Mouse (Mus musculus): ENCODE data around the gene Efna2. TPM values are rescaled to one million over a fixed set of nuclear protein-coding genes. Genes with fewer than 3 reads are reported as not detected.
"Not testable (repeated sequence)": the region's sequence is repeated elsewhere in the genome, so short reads cannot be mapped to it uniquely, and the experiment has no call there.

Gene Efna2
- polyA plus RNA-seq, 1 experiment from 2014 or later, result 17.3 TPM

- Histone ChIP-seq H3K4me1 (peaks cover 71% of the 10 kb centered on the region), H3K4me2 (peak overlapping the region; percentile 92; the same call in 1 of the 2 replicates), H3K9ac (peak overlapping the region; percentile 8; the same call in 1 of the 2 replicates), H3K27ac (peak overlapping the region; percentile 18), H3K36me3 (peaks cover 15% of the 10 kb centered on the region)
- H3K9me3 ChIP-seq; H3K27me3 ChIP-seq; H3K4me3 ChIP-seq; ATAC-seq (ENCODE audit: borderline replicate concordance, extremely low read depth, low FRiP score, low TSS enrichment): not testable (repeated sequence)
- 85% methylated on average over 4 of the region's 4 CpGs for WGBS
Measured at GRCm38 (mm10) chr10:80166136-80166535, 13.1 kb upstream of the Efna2 start.

GRCm38 (mm10) chr10:80167460-80168037 lies 11.7 kb upstream of the Efna2 start:
- peaks cover 26% of the 10 kb centered on the region for H3K36me3 ChIP-seq
- H3K9ac ChIP-seq, result peak overlapping the region; percentile 99
- H3K4me3 ChIP-seq, result peak overlapping the region; percentile 84
- H3K4me1 ChIP-seq, result peaks cover 68% of the 10 kb centered on the region
- H3K27me3 ChIP-seq, result no peaks in the 10 kb centered on the region
- peak overlapping the region; percentile 100 for H3K27ac ChIP-seq
- H3K9me3 ChIP-seq, result no peaks in the 10 kb centered on the region
- ATAC-seq (ENCODE audit: borderline replicate concordance, extremely low read depth, low FRiP score, low TSS enrichment), result peak; percentile 92
- H3K4me2 ChIP-seq, result peak overlapping the region; percentile 62
- under 1% methylated on average over 42 of the region's 55 CpGs for WGBS

- H3K9me3 ChIP-seq, result no peaks in the 10 kb centered on the region
- H3K4me1 ChIP-seq, result peaks cover 64% of the 10 kb centered on the region
- H3K27me3 ChIP-seq, result no peaks in the 10 kb centered on the region
- peak overlapping the region; percentile 62 for H3K4me2 ChIP-seq
- peak overlapping the region; percentile 84 for H3K4me3 ChIP-seq
- ATAC-seq (ENCODE audit: borderline replicate concordance, extremely low read depth, low FRiP score, low TSS enrichment), result peak; percentile 44
- peaks cover 26% of the 10 kb centered on the region for H3K36me3 ChIP-seq
- H3K27ac ChIP-seq, result peak overlapping the region; percentile 100
- H3K9ac ChIP-seq, result peak overlapping the region; percentile 99
- under 1% methylated on average over 47 of the region's 48 CpGs for WGBS
Measured at GRCm38 (mm10) chr10:80168038-80168661, 11.1 kb upstream of the Efna2 start.

GRCm38 (mm10) chr10:80169070-80169469 lies 10.2 kb upstream of the Efna2 start:
- H3K4me3 ChIP-seq, result peak overlapping the region; percentile 84
- H3K4me2 ChIP-seq, result peak overlapping the region; percentile 62
- WGBS, result 36% methylated on average over 1 of the region's 1 CpGs
- H3K27ac ChIP-seq, result 0 out of 2 replicates have a peak overlapping the region, but pooled peaks have one; percentile 100
- H3K9ac ChIP-seq, result peak overlapping the region; percentile 99
- no peak for ATAC-seq (ENCODE audit: borderline replicate concordance, extremely low read depth, low FRiP score, low TSS enrichment)
- H3K9me3 ChIP-seq, result no peaks in the 10 kb centered on the region
- no peaks in the 10 kb centered on the region for H3K27me3 ChIP-seq
- H3K36me3 ChIP-seq, result peaks cover 26% of the 10 kb centered on the region
- H3K4me1 ChIP-seq, result peaks cover 60% of the 10 kb centered on the region

- peaks cover 54% of the 10 kb centered on the region for H3K4me1 ChIP-seq
- ATAC-seq (ENCODE audit: borderline replicate concordance, extremely low read depth, low FRiP score, low TSS enrichment), result no peak
- H3K4me2 ChIP-seq, result peak overlapping the region; percentile 62; the same call in 1 of the 2 replicates
- H3K9me3 ChIP-seq, result no peaks in the 10 kb centered on the region
- H3K4me3 ChIP-seq, result no peak overlapping the region
- H3K36me3 ChIP-seq, result peaks cover 26% of the 10 kb centered on the region
- no peaks in the 10 kb centered on the region for H3K27me3 ChIP-seq
- H3K27ac ChIP-seq, result no peak overlapping the region
- no peak overlapping the region for H3K9ac ChIP-seq
- 87% methylated on average over 7 of the region's 7 CpGs for WGBS
Measured at GRCm38 (mm10) chr10:80169651-80170050, 9.6 kb upstream of the Efna2 start.

GRCm38 (mm10) chr10:80170052-80170451 lies 9.2 kb upstream of the Efna2 start:
- Histone ChIP-seq H3K36me3 (peaks cover 26% of the 10 kb centered on the region), H3K4me1 (peaks cover 52% of the 10 kb centered on the region), H3K9me3 (no peaks in the 10 kb centered on the region), H3K27ac (no peak overlapping the region), H3K9ac (no peak overlapping the region), H3K4me3 (no peak overlapping the region), H3K4me2 (no peak overlapping the region), H3K27me3 (no peaks in the 10 kb centered on the region)
- WGBS, result 94% methylated on average over 16 of the region's 16 CpGs
- ATAC-seq (ENCODE audit: borderline replicate concordance, extremely low read depth, low FRiP score, low TSS enrichment), result no peak

GRCm38 (mm10) chr10:80170601-80171021 lies 8.7 kb upstream of the Efna2 start:
- no peak for ATAC-seq (ENCODE audit: borderline replicate concordance, extremely low read depth, low FRiP score, low TSS enrichment)
- no peak overlapping the region for H3K4me2 ChIP-seq
- no peaks in the 10 kb centered on the region for H3K27me3 ChIP-seq
- peaks cover 26% of the 10 kb centered on the region for H3K36me3 ChIP-seq
- H3K9ac ChIP-seq, result no peak overlapping the region
- H3K27ac ChIP-seq, result no peak overlapping the region
- H3K9me3 ChIP-seq, result no peaks in the 10 kb centered on the region
- H3K4me1 ChIP-seq, result peaks cover 48% of the 10 kb centered on the region
- H3K4me3 ChIP-seq, result no peak overlapping the region
- 93% methylated on average over 19 of the region's 19 CpGs for WGBS

- H3K9me3 ChIP-seq, result no peaks in the 10 kb centered on the region
- peaks cover 46% of the 10 kb centered on the region for H3K4me1 ChIP-seq
- H3K9ac ChIP-seq, result 0 out of 2 replicates have a peak overlapping the region, but pooled peaks have one; percentile 6
- 77% methylated on average over 15 of the region's 15 CpGs for WGBS
- no peak overlapping the region for H3K4me3 ChIP-seq
- H3K36me3 ChIP-seq, result peaks cover 26% of the 10 kb centered on the region
- H3K4me2 ChIP-seq, result no peak overlapping the region
- no peak overlapping the region for H3K27ac ChIP-seq
- no peak for ATAC-seq (ENCODE audit: borderline replicate concordance, extremely low read depth, low FRiP score, low TSS enrichment)
- H3K27me3 ChIP-seq, result no peaks in the 10 kb centered on the region
Measured at GRCm38 (mm10) chr10:80171252-80171651, 8.0 kb upstream of the Efna2 start.

- no peaks in the 10 kb centered on the region for H3K27me3 ChIP-seq
- no peaks in the 10 kb centered on the region for H3K9me3 ChIP-seq
- peaks cover 40% of the 10 kb centered on the region for H3K4me1 ChIP-seq
- H3K4me3 ChIP-seq, result peak overlapping the region; percentile 69; the same call in 1 of the 2 replicates
- H3K27ac ChIP-seq, result peak overlapping the region; percentile 93
- peak overlapping the region; percentile 73 for H3K4me2 ChIP-seq
- no peak for ATAC-seq (ENCODE audit: borderline replicate concordance, extremely low read depth, low FRiP score, low TSS enrichment)
- WGBS, result 84% methylated on average over 43 of the region's 45 CpGs
- H3K9ac ChIP-seq, result peak overlapping the region; percentile 60; the same call in 1 of the 2 replicates
- peaks cover 26% of the 10 kb centered on the region for H3K36me3 ChIP-seq
Measured at GRCm38 (mm10) chr10:80171760-80172526, 7.3 kb upstream of the Efna2 start.

GRCm38 (mm10) chr10:80172527-80173292 lies 6.6 kb upstream of the Efna2 start, which contains the start of gene 1600002K03Rik:
TSS of gene 1600002K03Rik (plus strand) at chr10:80172944.
- whole genome bisulfite sequencing, result 8% methylated on average over 35 of the region's 35 CpGs
- Histone ChIP-seq H3K4me1 (peaks cover 37% of the 10 kb centered on the region), H3K4me2 (peak within 1 kb of the TSS; percentile 73)

GRCm38 (mm10) chr10:80173358-80173757 lies 5.9 kb upstream of the Efna2 start:
- Histone ChIP-seq H3K4me2 (peak overlapping the region; percentile 73), H3K9ac (peak overlapping the region; percentile 60), H3K27ac (peak overlapping the region; percentile 93; the same call in 1 of the 2 replicates), H3K27me3 (no peaks in the 10 kb centered on the region), H3K4me3 (peak overlapping the region; percentile 69), H3K36me3 (peaks cover 26% of the 10 kb centered on the region), H3K9me3 (no peaks in the 10 kb centered on the region), H3K4me1 (peaks cover 37% of the 10 kb centered on the region)
- no peak for ATAC-seq (ENCODE audit: borderline replicate concordance, extremely low read depth, low FRiP score, low TSS enrichment)
- WGBS, result 11% methylated on average over 11 of the region's 11 CpGs

More at GRCm38 (mm10) chr10:80172527-80173292, 6.6 kb upstream of the Efna2 start, which contains the start of gene 1600002K03Rik:
- peak within 1 kb of the TSS; percentile 69 for H3K4me3 ChIP-seq
- peak within 1 kb of the TSS; percentile 93 for H3K27ac ChIP-seq
- H3K36me3 ChIP-seq, result peaks cover 26% of the 10 kb centered on the region
- no peaks in the 10 kb centered on the region for H3K27me3 ChIP-seq
- H3K9ac ChIP-seq, result peak within 1 kb of the TSS; percentile 60
- no peaks in the 10 kb centered on the region for H3K9me3 ChIP-seq
- peak; percentile 72 for ATAC-seq (ENCODE audit: borderline replicate concordance, extremely low read depth, low FRiP score, low TSS enrichment)

All from lung, embryonic 15.5 days (tissue).